Mouse (Mus musculus): Measurements from ENCODE around the gene Tom1l2. TPM values are rescaled to one million over a fixed set of nuclear protein-coding genes. Genes with fewer than 3 reads are reported as not detected.

The Tom1l2 gene
- 100 to 1,000 TPM; 205 to 222 (median 215) TPM for total RNA-seq (2022)

DNA sequence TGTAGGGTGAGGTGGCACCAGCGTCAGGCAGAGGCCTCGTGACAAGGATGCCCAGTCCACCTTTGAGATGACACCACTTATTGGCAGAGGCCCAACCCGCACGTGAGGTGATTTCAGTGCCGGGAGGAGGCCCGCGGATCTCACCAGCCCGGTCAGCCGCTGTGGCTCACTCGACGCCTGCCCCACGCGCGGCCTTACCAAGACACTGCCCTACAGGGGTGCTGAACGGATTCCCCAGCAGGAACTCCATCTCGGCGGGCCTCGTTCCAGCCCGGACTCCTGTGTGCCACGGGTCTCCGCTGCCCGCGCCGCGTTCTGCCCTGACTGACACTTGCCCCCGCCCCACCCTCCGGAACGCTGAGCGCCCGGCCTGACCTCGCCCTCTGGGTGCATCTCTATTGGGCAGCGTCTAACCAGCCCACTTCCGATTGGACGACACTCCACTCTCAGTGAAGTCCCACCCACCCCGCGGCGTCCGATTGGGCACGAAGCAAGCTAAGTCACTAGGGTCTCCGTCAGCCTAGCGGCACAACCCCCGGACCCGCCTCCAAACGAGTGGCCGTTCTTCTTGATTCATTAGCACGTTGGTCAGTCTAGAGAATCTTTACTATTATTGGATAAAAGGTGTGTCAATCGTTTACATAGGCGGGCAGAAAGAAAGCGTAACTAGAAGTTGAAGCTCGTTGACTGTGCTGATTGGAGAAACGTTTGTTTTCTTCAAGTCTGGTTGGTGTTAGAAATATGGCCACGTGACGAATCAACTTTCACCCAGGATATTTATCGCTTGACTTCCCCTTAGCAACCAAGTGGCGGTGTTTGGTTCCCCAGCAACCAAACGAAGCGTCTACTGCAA is at the start of gene Tom1l2, which contains the start of gene Drc3:
TSS of gene Tom1l2 (minus strand) at position 347 of the 853 bp plus-strand sequence.
TSS of gene Drc3 (plus strand) at position 771 of the 853 bp plus-strand sequence.
- DNase-seq (ENCODE audit: low spot score in 2 of 2), result peak; percentile 96 to 100

DNA sequence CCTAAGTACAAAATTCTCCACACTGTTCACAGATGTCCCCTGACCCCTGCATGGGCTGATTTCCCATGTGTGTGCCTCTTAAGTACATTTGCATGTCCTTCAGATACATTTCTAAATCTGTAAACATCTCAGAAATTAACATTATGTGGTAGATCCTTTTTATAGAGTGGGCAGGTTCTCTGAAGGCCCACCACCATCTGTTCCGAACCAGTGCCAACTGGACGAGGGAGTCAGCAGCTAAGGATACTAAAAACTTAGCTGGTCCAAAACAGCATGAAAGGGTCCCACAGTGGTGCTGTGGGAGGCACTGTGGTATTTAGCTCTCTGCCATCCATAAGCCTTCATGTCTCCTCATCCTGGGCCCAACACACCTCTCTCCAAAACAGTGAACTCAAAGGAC is 44.5 kb upstream of the Tom1l2 start:
- DNase-seq (ENCODE audit: low spot score in 2 of 2), result peak; percentile 19 to 73

DNA sequence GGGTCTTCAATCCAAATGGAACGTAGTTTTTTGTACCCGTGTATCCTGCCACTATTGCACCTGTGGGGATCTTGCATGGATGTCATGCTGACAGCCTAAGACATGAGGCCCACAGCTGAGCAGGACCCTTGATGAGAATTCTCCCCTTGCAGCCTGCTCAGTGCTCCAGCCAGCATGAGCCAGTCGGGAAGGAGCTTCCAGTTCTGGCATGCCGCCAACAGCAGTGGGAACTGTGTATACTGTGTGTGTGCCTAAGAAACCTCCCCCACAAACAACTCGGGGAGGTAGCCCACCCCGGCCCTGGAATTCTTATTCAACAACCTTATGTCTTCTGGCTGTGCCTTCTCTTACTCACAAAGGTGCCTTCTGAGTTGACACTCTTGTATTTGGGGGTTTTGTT is 43.8 kb upstream of the Tom1l2 start:
- no peak for DNase-seq (ENCODE audit: low spot score in 2 of 2)

DNA sequence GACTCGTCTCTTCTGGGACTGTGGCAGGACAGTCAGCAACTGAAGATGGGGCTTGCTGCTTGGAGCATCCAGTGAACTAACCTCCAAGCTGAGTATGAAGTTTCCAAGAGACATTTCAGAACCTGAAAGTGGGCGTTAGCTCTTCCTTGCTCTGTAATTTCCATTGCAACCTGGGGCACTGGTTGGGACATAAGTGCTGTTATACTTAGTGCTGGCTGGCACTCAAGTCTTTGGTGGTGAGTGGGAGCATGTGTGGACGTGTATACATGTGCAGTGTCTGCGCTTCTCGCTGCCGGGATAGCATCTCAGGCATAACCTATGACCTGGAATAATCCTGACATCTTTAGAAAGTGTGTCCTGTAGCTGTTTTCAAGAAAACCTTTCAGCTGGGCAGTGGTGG is 38.6 kb upstream of the Tom1l2 start:
- no peak for DNase-seq (ENCODE audit: low spot score in 2 of 2)

DNA sequence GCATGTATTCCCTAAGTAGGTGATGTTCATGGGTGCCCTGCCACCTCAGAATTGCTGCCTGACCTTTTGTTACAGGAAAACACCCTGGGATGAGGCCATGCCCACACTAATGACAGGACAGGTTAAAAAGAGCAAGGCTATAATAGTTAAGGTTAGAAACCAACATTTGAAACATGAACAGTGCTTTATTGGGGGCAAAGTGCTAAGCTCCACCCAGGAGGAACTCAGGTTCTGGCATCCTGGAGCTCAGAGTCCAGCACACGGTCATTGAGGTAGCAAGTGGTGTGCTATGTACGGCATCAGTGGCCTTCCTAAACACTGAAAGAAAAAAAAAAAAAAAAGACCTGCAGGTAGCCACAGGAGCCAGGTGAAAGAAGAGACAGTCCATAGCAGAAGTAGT is 35.2 kb upstream of the Tom1l2 start:
- no peak for DNase-seq (ENCODE audit: low spot score in 2 of 2)

DNA sequence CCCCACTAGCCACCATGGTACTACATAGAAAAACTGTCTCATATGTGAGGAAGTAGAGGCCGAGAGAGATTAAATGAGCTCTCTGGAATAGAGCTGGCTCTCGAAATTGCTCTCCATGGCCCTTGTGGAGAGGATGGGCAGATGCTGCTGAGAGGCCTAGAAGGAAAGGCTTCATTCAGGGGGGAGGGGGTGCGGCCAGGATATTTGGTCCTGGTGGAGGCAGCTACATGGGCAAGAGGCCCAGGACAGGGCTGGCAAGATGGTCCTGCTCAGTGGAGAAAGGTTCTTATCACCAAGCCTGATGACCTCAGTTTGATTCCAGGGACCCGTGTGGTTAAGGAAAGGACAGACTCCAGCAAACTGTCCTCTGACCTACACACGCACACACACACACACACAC is 33.2 kb upstream of the Tom1l2 start:
- DNase-seq (ENCODE audit: low spot score in 2 of 2), result no peak

DNA sequence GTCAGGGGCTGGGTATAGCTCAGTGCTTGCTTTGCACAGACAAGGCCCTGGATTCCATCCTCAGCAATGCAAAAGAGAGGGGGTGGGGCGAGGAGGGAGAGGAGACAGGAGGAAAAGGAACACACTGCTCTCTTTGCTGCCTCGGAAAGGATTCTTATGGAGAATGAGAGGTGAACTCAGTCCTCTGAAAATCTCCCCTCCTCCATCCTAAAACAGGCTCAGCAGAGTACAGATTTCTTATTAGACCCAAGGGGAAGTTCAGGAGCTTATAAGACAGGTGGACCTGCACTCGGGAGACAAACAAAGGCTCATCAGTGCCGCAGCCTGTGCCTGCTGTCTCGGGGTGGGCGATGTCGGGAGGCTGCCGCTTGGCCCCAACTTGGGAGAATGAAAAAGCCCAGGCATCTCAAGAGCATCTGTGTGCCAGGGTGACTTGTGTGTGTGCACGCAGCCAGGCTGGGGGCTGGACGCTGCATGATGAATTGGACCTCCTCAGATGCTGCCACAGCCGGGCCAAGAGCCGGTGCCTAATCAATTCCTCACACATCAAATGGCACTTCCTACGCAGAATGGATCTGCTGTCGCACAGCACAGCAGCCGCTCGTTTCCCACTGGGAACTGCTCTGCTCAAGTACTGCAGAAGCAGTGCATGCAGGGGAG is 32.2 kb upstream of the Tom1l2 start:
- DNase-seq (ENCODE audit: low spot score in 2 of 2), result peak; percentile 60 to 84

DNA sequence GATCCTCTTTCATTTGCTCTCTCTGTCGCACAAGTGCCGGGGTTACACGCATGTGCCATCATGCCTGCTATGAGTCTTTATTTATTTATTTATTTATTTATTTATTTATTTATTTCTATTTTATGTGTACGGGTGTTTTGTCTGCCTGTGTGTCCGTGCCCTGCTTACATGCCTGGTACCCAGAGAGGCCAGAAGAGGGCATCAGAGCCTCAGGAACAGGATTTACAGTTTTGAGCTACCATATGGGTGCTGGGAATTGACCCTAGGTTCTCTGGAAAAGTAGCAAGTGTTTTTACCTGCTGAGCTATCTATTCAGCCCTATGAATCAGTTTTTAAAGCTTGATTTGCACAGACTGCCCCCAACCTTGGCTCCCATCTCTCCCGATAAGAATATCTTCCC is 30.8 kb upstream of the Tom1l2 start:
- no peak for DNase-seq (ENCODE audit: low spot score in 2 of 2)

DNA sequence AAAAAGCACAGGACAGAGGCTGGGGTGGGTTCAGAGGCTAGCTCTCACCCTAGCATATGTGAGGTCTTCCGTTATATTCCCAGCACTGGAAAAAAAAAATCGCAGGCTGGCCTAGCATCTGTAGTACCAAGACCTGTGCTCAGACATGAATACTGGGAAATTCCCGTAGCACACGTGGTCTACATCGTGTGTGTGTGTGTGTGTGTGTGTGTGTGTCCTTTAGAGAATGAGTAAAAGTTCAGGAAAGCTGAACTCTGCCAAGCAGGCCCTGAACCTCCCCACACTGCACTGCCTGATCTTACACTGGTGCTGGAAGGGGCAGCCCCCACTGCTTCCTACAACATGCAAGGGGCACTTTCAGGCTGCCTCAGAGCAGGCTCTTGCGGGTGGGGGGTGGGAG is 21.8 kb upstream of the Tom1l2 start:
- DNase-seq (ENCODE audit: low spot score in 2 of 2), result no peak

DNA sequence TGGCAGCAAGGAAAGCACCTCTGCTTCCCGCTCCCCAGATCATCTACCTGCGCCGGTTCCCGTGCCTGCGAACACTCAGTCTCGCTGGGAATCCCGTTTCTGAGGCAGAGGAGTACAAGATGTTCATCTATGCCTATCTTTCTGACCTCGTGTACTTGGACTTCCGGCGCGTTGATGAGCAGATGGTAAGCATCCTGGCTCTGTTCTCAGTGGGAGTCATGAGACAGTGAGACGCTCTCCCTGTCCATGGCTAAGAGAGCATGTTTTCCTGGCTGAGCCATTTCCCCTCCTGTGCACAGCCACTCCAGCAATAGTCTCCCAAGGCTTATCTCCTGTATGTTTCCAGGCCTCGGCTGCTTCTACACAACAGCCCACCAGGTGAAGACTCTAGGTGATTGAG is 17.7 kb upstream of the Tom1l2 start:
- no peak for DNase-seq (ENCODE audit: low spot score in 2 of 2)

DNA sequence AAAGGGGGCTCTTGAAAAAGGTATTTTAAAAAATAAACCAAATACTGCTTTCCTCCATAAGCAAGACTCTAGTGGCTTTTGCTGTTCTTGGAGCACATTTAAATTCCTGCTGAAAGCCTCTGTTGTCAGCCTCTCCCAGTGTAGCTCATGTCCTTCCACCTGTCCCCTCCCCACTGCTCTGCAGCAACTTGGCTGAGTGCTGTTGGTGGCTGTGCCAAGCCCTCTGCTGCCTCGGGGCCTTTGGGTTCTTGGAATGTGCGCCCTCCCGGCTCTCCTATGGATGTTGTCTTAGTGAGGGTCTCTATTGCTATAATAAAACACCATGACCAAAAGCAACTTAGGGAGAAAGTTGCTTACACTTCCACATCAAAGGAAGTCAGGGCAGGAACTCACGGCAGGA is 16.7 kb upstream of the Tom1l2 start:
- DNase-seq (ENCODE audit: low spot score in 2 of 2), result no peak

DNA sequence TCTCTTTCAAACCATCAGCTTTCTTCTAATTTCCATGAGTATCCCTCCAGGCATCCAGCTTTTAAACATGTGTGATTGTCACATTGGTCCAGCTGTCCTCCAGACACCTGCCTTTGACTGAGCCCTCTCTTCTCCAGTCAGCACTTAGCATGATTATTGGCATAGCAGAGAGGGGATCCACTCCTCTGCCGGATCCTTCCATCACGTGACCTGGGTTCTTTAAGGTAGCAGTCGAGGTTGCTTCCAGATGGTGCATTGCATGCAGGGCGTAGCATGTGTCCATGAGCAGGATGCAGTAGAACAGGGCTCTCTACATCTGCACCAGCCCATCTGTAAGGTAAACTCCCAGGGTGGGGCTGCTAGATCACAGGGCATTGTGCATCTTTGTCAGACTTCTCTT is 16.2 kb upstream of the Tom1l2 start:
- no peak for DNase-seq (ENCODE audit: low spot score in 2 of 2)

DNA sequence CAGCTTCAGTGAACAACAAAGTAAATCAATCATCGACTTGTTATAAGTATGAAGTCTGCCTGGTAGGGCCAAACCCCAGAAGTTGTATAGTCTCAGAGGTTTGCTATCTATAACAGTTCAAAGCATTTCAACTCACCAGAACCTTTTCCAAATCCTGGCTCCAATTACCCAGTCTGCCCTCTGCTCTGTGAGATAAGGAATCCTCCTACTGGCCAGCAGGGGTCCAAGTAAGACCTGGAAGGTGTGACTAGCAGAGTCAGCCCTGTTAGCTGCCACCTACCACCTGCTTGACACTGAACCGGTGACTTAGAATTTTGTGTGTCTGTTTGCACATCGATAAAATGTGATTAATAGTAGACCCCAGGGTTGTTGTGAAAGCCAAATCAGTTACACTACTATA is 14.6 kb upstream of the Tom1l2 start:
- DNase-seq (ENCODE audit: low spot score in 2 of 2), result no peak

DNA sequence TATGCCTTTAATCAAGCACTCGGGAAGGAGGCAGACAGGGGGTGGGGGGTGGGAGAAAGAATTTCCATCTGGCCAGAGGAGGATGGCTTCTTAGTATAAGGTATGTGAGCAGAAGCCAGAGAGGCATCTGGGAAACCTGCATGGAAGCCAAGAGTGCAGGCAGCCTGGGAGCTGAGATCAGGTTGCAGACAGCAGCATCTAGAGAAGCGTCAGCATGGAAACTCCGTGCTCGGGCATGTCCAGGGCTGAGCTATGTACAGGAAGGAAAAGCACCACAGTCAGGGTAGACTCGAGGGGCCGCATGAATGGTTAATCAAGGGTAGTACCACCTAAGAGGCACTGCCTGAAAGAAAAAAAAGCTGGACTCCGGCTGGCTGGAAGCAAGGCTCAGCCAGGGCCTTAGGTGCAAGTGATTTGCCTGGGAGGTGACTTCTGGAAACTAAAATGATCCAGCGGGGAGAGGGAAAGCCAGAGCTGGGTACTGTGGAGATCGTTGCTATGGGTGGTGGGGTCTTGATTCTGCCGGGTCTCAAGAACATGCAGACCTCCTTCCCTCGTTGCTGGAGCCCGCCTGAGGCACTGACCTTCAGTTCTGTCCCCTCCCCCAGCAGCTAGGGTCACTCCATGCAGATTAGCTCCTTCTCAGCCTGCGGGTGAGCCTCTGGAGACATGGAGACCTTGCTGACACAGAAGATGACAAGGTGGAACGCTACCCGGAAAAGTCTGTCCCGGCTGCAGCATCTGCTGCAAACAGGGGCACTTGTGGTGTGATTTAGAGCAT is 13.7 kb upstream of the Tom1l2 start:
- no peak for DNase-seq (ENCODE audit: low spot score in 2 of 2)

DNA sequence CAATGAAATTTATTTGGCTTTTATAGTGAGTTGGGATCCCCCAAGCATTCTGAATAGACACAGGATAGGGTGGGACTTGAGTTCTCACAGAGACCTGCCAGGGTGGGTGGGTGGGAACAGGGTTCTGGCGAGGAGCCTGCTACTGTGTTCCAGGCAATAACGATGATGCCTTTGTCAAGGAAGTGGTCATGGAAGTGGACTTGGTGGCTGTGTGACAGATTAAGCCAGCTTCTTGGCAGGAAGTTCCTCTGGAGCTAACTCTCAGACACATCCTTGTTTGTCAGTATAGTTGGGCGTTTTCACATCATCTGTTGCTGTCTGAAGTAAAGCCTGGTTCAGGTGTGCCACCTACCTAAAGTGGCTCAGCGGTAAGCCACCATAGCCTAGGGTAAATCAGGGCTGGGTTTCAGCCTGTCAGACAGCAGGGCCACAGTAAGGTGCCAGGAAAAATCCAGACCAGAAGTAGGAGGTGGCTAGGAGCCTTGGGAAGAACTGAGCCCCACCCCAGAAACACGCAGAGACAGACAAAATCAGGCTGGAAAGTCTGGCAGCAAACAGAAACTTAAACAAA is 8.0 kb upstream of the Tom1l2 start:
- no peak for DNase-seq (ENCODE audit: low spot score in 2 of 2)

DNA sequence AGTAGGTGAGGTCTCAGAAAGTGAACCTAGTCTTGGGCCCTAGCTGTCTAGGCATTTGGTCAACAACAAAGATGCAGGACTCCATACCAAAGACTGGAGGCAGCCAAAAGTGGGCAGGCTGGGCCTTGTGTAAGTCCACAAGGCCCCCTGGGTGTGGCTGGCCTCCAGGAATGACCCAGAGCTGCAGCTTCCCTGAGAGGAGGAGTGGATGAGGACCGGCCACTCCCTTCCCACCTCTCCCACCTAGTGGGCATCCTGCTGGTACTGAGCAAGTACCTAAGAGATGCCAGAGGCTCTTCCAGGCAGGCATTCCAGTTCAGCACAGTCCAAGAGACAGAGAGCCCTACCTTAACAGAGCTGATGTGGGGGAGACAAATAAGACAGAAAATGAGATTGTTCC is 7.2 kb upstream of the Tom1l2 start:
- DNase-seq (ENCODE audit: low spot score in 2 of 2), result no peak

DNA sequence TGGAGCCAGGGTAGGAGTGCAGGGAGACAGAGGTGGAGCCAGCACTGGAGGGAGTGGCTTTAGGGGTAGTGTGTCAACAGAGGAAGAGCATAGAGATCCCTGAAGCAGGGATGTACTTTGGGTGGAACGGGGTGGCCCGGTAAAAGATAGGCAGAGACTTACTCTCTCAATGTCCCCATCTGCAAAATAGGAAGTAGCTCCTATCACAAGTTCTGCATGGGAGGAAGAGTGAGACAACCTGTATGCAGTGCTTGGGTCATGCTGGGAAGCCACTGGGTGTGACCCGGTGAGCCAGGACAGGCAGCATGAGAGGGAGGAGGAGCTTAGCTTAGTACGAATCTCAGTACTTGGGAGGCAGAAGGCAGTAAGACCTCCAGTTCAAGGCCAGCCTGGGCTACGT is 6.4 kb upstream of the Tom1l2 start:
- DNase-seq (ENCODE audit: low spot score in 2 of 2), result no peak

DNA sequence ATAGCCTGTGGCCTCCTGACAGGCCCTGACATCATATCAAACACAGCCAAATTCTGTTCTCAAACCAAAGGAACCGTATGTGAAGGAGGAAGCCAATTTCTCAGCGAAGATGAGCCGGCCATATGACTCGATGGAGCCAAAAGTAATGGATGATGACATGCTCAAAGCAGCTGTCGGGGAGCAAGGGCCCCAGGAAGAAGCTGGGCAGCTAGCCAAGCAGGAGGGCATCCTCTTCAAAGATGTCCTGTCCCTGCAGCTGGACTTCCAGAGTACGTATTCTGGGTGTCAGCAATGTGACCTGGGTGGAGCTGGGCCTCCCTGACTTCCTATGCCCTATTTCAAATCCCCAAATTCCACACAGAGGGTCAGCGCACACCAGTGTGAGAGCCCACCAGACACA is 5.8 kb upstream of the Tom1l2 start:
- DNase-seq (ENCODE audit: low spot score in 2 of 2), result no peak

DNA sequence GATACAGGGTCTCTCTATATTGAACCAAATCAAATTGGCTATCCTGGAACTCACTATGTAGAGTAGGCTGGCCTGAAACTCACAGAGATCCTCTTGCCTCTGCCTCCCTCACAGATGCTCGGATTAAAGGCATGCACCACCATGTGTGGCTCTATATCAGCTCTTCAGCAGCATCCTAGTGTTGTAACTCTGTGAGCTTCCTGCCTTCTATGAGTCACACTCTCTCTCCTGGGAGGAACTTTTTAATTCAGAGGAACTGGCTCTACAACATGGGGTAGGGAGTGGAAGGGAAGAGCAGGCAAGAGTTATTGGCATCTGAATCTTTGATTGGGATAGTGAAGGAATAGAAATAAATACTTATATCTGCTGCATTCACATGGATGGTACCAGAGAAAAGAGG is 4.4 kb upstream of the Tom1l2 start:
- DNase-seq (ENCODE audit: low spot score in 2 of 2), result no peak

DNA sequence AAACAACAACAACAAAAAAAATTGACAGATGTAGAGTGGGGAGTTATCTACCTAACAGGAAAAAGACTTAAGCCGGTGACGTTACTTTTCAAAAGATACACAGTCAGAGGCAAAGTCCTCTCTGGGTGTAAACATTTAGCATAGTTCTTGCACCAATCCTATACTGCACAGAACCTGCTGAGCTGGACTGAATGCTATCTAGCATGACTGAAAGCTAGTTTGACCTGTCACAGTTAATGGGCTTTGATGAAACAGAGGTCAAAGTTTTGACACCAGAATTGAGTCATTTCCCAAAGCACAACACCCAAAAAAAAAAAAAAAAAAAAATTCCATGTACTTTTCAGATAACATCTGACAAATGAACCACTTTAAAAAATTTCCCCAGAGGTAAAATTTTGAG is 3.2 kb upstream of the Tom1l2 start:
- DNase-seq (ENCODE audit: low spot score in 2 of 2), result no peak

DNA sequence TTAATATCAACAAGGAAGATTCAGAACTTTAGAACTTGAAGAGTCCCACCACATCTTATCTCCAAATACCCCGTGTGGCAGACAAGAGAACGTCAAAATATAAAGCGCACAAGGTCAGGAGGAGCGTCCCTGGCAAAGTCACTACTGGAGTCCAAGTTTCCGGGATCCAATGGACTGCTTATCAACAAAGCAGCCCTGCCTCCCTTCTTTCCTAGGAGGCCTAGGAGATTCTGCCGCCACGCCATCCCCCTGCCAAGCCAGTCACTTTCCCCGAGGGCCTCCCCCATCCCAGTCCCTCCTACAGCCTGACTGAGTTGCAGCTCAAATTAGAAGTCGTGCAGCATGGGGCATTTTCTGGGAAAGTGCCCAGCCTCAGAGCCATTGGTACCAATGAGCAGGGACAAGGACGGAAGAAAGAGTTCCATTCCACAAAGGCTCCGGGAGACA is 757 bp downstream of the Tom1l2 start:
- peak in 1 of 2 experiments; percentile 69 for DNase-seq (ENCODE audit: low spot score in 2 of 2)

DNA sequence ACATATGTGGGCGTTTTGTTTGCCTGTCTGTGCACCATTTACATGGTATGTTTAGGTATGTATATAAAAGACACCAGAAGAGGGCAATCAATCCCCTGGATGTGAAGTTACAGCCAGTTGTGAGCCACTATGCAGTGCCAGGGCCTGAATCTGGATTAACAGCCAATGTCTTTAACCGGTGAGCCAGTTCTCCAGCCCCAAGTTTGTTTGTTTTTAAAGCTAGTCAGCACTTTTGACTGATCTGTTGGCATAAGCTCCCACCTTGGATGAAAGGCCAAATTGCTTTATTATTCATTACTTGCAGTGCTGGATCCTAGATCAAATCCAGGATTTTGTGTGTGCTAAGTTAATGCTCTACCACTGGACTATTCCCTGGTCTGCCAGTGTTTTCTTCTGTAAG is 1.3 kb downstream of the Tom1l2 start:
- no peak for DNase-seq (ENCODE audit: low spot score in 2 of 2)

All from left cerebral cortex, adult 8-10 months (tissue).